Mouse (Mus musculus): ENCODE measurements around the gene Isy1.

Isy1 gene

GRCm38 (mm10) chr6:87850155-87850899 lies 11.7 kb upstream of the Isy1 start:
- DNase-seq (ENCODE audit: extremely low spot score, low read depth, low spot score), result no peak

- DNase-seq (ENCODE audit: extremely low spot score, low read depth, low spot score), result peak; percentile 58
Measured at GRCm38 (mm10) chr6:87849780-87850154, 11.2 kb upstream of the Isy1 start.

- no peak for DNase-seq (ENCODE audit: extremely low spot score, low read depth, low spot score)
Measured at GRCm38 (mm10) chr6:87846813-87847212, 8.2 kb upstream of the Isy1 start.

- no peak for DNase-seq (ENCODE audit: extremely low spot score, low read depth, low spot score)
Measured at GRCm38 (mm10) chr6:87845031-87845695, 6.6 kb upstream of the Isy1 start.

GRCm38 (mm10) chr6:87842254-87842653 lies 3.7 kb upstream of the Isy1 start:
- DNase-seq (ENCODE audit: extremely low spot score, low read depth, low spot score), result no peak

- no peak for DNase-seq (ENCODE audit: extremely low spot score, low read depth, low spot score)
Measured at GRCm38 (mm10) chr6:87841635-87842034, 3.0 kb upstream of the Isy1 start.

GRCm38 (mm10) chr6:87839797-87840341 lies 1.3 kb upstream of the Isy1 start:
- no peak for DNase-seq (ENCODE audit: extremely low spot score, low read depth, low spot score)

DNA sequence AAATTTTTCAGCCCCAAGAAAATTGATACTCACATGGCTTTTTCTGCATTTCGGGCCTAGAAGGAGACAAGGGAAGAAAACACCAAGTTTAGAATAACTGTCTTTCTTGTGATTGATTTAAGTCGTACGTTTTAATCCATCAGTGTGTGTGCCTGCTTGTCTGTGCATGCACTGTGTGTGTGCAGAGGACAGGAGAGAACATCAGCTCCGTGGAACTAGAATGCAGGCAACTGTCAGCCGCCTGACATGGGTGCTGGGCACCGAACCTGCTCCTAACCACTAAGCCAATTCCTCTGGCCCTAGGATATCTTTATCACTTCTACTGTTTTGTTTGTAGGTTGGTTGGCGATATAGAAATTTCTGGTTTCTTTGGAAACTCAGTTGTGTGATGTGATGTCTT lies 2.9 kb downstream of the Isy1 start, which contains the start of gene Gm45140:
Gm45140 (minus strand) TSS at position 101 of the 400 bp plus-strand sequence.
- DNase-seq (ENCODE audit: extremely low spot score, low read depth, low spot score), result no peak

- DNase-seq (ENCODE audit: extremely low spot score, low read depth, low spot score), result no peak
Measured at GRCm38 (mm10) chr6:87820366-87820765, 18.2 kb downstream of the Isy1 start.

DNA sequence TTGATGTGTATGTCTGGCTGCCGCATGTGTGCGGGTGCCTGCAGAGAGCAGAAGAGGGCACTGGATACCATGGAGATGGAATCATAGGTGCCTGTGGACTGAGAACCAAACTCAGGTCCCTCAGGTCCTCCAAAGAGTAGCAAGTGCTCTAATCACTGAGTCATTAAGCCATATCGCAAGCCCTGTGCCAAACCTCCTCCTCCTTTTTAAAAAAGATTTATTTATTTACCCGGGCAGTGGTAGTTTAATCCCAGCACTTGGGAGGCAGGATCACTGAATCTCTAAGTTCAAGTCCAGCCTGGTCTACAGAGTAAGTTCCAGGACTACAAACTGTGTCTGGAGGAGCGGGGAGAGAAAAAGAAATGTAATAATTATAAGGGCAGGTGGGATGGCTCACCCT lies 24.1 kb downstream of the Isy1 start:
- no peak for DNase-seq (ENCODE audit: extremely low spot score, low read depth, low spot score)

- no peak for DNase-seq (ENCODE audit: extremely low spot score, low read depth, low spot score)
Measured at GRCm38 (mm10) chr6:87812656-87813055, 25.9 kb downstream of the Isy1 start.

DNA sequence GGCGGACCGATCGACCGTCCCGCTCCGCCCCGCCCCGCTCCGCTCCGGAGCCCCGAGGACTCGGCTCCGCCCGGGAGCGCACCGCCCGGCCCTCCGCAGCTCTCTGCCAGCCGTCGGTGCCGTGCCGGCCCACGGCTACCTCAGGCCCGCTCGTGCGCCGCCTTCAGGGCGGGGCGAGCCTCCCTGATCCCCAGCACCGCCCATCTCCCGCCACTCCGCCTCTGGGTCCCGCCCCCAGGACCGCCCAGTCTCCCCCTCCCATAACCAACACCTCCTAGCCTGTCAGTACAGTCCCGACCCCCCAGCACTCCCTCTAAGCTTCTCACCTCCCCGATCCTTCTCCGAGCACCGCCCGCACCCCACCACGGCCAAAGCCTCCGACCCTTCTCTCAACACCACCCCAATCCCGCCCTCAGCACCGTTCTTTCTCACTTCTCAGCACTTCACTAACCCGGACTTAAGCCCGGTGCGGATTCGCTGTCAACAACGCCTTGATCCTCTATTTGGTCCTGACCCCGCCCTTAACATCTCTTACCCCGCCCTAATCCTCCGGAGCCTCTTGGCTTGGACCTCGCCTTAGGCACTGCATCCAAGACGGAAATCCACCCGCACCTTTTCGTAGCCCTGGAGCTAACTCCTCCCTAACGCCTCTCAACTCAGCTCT lies 26.8 kb downstream of the Isy1 start, which contains the start of gene Rab43:
Rab43 (minus strand) TSS at position 490 of the 664 bp plus-strand sequence.
- DNase-seq (ENCODE audit: extremely low spot score, low read depth, low spot score), result peak; percentile 26

GRCm38 (mm10) chr6:87810713-87811669 lies 27.6 kb downstream of the Isy1 start:
- DNase-seq (ENCODE audit: extremely low spot score, low read depth, low spot score), result no peak

GRCm38 (mm10) chr6:87810311-87810710 lies 28.3 kb downstream of the Isy1 start:
- no peak for DNase-seq (ENCODE audit: extremely low spot score, low read depth, low spot score)

DNA sequence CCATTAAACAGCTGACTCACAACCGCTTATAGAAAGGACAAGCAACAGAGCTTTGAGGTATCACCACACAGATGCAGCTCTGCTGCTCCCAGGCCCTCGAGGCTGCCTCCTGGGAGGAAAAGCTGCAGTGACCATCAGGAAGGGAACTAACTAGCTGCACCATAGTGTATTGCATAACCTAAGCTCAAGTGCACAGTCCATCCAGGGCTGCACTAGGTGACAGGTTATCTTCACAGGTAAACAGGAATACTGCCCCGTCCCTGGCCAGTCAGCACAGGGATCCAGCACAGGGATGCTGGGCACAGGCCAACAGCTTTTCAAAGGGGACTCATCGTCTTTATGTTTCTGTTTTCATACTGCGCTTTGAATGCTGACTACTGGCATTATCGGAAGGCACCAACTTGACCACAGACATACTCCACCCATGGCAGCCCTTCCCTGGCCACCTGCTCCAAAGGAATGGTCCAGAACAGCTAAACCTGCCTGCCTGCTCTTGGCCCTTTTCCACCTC lies 28.9 kb downstream of the Isy1 start:
- DNase-seq (ENCODE audit: extremely low spot score, low read depth, low spot score), result no peak

GRCm38 (mm10) chr6:87809144-87809543 lies 29.5 kb downstream of the Isy1 start:
- DNase-seq (ENCODE audit: extremely low spot score, low read depth, low spot score), result no peak

DNA sequence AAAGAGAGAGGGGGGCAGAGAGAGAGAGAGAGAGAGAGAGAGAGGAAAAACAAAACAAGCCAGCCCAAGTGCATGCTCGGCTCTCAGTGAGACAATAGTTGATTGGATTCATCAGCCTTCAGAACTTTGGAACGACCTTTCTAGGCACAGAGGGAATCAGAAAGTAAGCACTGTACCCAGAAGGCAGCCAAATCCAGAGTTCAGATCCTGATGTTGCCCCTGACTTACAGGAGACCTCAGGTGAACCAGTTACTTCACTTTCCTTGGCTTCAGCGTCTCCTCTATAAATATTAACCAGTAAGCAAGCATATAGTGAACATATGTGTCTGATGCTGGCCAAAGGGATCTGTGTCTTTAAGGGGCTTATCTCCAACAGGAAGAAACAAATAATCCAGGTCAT lies 30.1 kb downstream of the Isy1 start:
- DNase-seq (ENCODE audit: extremely low spot score, low read depth, low spot score), result no peak

- DNase-seq (ENCODE audit: extremely low spot score, low read depth, low spot score), result no peak
Measured at GRCm38 (mm10) chr6:87807735-87808440, 30.7 kb downstream of the Isy1 start.

DNA sequence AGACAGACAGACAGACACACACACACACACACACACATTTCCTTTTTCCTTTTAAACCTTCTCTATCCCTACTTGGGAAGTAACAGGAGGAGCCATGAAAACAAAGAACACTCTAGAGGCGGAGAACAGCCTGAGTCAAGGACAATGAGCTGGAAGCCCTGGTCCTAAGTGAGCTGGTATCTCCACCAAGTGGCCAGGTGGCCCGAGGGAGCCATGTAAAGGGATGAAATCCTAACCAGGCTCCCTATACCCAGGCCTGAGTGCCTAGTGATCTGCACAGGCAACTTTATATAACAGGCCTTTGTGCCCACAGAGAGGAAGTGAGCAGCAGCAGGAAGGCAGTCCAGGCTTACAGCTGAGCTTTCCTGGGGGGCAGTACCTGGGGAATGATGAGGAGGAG lies 31.7 kb downstream of the Isy1 start:
- DNase-seq (ENCODE audit: extremely low spot score, low read depth, low spot score), result no peak

DNA sequence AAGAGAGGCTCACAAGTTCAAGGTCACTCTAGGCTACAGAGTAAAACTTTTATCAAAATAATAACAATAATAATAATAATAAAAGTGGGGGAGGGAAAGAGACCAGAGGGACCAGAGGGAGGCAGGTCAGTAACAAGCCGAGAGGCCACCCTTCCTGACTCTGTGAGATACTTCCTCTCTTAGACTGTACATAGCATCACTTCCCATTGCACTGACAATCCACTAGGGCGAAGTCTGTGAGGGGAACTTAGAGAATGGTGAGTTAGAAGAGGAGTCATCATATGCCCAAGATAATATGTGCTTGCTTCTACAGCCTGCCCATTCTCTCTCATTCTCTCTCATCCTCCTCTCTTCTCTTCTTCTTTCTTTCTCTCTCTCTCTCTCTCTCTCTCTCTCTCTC lies 32.6 kb downstream of the Isy1 start:
- DNase-seq (ENCODE audit: extremely low spot score, low read depth, low spot score), result no peak
